Mouse (Mus musculus) thymus, adult 18-20 months (tissue): ENCODE measurements around the gene Cadm1.

Experiments used
- DNase-seq, 2 experiments: peaks; one replicate each; pipeline ENCODE4 v3.0.0; 2022; ENCODE audit warnings: mixed read lengths in 2 of 2

Cadm1 gene

DNA sequence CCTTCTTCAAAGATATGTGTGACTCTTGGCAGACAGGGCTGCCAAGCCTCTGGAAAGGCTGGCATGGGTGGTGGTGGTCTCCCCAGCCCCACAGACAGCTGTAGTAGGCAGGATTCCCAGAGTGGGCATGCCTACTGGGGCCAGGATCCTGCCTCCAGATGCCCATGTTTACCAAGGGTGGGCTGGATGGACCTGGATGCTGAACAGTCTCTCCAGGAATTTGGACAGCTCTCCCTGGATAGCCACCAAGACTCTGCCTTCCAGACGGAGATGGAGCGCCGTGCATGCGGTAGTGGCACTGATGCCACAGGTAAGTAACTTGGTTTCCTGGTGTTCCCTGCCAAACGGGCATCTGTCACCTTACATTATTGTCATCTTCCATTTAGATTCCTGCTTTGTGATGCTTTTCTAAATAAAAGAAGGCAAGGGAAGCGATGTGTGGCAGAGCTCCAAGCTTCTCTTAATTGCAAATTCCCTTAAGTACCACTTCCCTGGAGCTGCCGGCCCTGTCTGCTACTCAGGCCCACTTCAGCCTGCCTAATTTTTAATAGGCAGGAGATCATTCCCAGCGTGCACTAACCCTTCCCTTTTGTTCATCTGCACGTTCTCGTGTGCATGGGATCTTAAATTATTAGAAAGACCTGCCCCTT, 346.7 kb downstream of the Cadm1 start:
- no peak for DNase-seq

- DNase-seq, result no peak
Measured at GRCm38 (mm10) chr9:47880171-47880570, 350.2 kb downstream of the Cadm1 start.

DNA sequence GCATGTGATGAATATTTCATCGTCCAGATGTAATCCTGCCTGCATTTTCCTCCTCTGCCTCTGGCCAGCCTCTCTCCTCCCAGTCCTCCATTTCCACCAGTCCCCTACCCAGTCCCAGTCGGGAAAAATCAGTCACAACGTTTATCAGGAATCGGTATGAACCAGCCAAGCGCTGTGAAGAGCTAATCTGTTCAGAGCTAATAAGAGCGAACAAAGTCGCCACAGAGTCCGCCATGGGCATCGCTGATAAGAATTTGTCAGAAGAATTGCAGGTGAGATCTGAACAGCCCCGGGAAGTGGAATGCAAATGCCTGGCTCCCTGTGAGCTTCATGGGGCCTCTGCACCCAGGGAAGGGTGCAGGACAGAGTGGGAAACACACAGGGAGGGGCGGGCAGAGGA, 352.4 kb downstream of the Cadm1 start:
- DNase-seq, result no peak

GRCm38 (mm10) chr9:47891721-47892120, 361.7 kb downstream of the Cadm1 start:
- DNase-seq, result peak; percentile 10 to 28

DNA sequence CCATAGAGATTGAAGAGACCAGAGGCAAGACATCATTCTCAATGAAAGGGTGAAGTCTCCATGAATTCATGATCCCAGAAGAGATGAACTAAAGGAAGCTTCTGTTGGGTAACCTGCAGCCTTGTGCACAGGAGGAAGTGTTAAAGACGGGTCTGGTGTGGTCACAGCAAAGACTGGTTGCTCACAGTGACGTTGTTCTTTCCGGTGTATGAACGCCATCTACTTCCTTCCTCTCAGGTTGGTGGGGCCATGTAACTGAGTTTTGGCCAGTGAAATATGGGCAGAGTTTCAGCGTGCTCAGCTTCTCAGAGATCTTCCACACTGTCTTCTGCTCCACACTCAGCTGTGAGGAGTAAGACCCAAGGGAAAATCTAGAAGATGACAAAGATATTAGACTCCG, 363.0 kb downstream of the Cadm1 start:
- no peak for DNase-seq

- peak in 1 of 2 experiments; percentile 5 for DNase-seq
Measured at GRCm38 (mm10) chr9:47894096-47894495, 364.1 kb downstream of the Cadm1 start.

DNA sequence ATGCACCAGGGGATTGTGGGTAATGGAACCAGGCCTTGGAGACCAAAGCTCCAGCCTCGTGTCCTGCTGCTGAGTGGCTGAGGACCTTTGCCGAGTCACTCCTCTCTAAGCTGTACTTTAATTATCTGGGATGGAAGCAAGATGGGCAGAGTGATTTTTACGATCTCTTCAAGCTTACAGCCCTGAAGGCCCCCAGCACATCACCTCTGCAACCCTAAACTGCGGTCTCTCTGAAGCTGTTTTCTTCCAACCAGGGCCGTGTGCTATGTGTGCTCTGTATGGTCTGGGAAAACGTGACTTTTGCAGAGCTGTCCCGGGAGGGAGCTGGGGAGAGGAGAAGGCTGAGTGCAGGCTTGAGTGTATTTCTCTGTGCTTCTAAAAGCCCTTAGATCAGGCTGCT, 364.7 kb downstream of the Cadm1 start:
- no peak for DNase-seq

- DNase-seq, result no peak
Measured at GRCm38 (mm10) chr9:47895121-47895520, 365.1 kb downstream of the Cadm1 start.

GRCm38 (mm10) chr9:47900734-47901133, 370.8 kb downstream of the Cadm1 start:
- DNase-seq, result no peak

GRCm38 (mm10) chr9:47903661-47904060, 373.7 kb downstream of the Cadm1 start:
- no peak for DNase-seq

- no peak for DNase-seq
Measured at GRCm38 (mm10) chr9:47904339-47904922, 374.5 kb downstream of the Cadm1 start.

DNA sequence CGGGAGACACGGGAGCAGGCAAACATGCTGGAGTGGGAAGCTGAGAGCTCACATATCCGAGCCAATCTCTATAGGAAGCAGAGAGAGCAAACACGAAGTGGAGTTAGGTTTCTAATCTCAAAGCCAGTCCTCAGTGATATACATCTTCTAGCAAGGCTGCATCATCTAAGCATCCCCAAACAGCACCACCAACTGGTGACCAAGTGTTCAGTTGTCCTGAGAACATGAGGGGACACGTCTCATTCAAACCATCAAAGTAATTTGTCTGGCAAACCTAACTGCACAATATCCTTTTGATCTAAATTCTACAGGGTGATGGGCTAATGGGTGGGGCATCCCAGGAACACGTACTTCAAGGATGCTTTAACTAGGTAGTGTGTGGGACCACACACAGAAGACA, 376.5 kb downstream of the Cadm1 start:
- no peak for DNase-seq
